Comparison of ENCODE assay signal across 9 mouse cellular contexts in the genomic region with DNA sequence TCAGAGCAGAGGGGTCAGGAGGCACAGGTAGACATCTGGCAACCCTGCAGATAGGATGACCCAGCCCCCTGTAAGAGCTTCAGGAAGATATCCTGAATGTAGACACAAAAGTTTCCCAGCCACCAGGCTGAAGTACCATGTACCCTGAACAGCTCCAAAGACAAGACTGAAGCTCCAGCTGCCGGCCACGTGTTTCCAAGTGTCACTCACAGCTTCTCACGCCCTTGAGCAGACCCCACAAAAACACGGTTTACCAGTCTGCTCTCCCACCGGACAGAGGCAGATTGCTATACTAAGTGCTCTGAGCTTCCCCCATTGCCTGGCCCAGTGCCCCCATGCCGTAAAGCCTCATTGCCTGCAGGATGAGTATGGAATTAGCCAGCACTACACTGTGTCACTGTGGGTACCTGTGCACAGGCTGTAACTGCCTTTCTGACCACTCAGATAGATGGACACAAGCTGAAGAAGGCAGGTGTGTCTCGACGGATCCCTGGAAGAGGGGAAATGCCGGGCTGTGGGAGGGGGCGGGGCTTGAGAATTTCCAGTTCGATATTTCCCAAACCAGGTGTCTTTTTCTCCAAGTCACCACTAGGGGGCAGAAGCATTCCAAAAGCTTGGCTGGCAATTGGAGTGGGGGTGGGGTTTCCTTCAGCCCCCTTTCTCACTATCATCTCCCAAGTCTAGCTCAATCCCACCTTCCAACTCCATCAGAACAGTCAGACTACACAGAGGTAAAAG. TPM values are rescaled to one million over a fixed set of nuclear protein-coding genes. Genes with fewer than 3 reads are reported as not detected.
DNase-seq lines count a peak whose midpoint lies in the region; ATAC-seq and TF ChIP-seq lines count a peak whose summit lies in the region.
"Had no signal": no experiment of that assay in that cellular context is flagged by ENCODE, and none has a peak within 500 bp of the region (broad histone marks: within the 10 kb centered on the region; RNA-seq: fewer than 3 reads in every experiment).

No protein-coding gene starts in this region.

- peak; percentile 83 for TF ChIP-seq CTCF in hindbrain, postnatal 0 days (IDR thresholded peaks at IDR 0.05; ENCODE audit: low read depth)
- TF ChIP-seq CTCF in lung, embryonic 14.5 days (IDR thresholded peaks at IDR 0.05; ENCODE audit: low read depth): peak; percentile 68

- peak; percentile 60 to 71 for DNase-seq in layer of hippocampus, postnatal 10 days (ENCODE audit: low spot score in 2 of 2)
- DNase-seq in layer of hippocampus, adult 9-10 months (ENCODE audit: low spot score): no peak
- peak; percentile 85 for DNase-seq in R1 (ENCODE audit: low read depth, low spot score)
- peak; percentile 82 for DNase-seq in embryo, embryonic 10.5 days (ENCODE audit: low spot score)
- DNase-seq in hindbrain, postnatal 0 days (ENCODE audit: low spot score): peak; percentile 88
- peak; percentile 71 for DNase-seq in lung, embryonic 14.5 days
- DNase-seq in testis, postnatal 10 days (ENCODE audit: low spot score): peak; percentile 69
- no peak for DNase-seq in gastrocnemius, adult 8-10 months (ENCODE audit: low spot score in 2 of 2)

- H3K4me2 ChIP-seq in hindbrain, postnatal 0 days (ENCODE audit: low read depth, low read length): peak overlapping the region; percentile 35; the same call in 1 of the 2 replicates
- no peak overlapping the region for H3K4me2 ChIP-seq in lung, embryonic 14.5 days

- H3K4me1 ChIP-seq in hindbrain, postnatal 0 days (ENCODE audit: insufficient read depth, low read length): peaks cover 23% of the 10 kb centered on the region
- H3K4me1 ChIP-seq in lung, embryonic 14.5 days (ENCODE audit: insufficient read depth): peaks cover 30% of the 10 kb centered on the region

- H3K36me3 ChIP-seq in hindbrain, postnatal 0 days (ENCODE audit: insufficient read depth, low read length): no peaks in the 10 kb centered on the region
- H3K36me3 ChIP-seq in lung, embryonic 14.5 days (ENCODE audit: insufficient read depth): no peaks in the 10 kb centered on the region

- H3K9ac ChIP-seq in hindbrain, postnatal 0 days (replicated peaks; ENCODE audit: low read length): no peak overlapping the region
- no peak overlapping the region for H3K9ac ChIP-seq in lung, embryonic 14.5 days

- H3K9me3 ChIP-seq in hindbrain, postnatal 0 days (ENCODE audit: low read length): no peaks in the 10 kb centered on the region
- H3K9me3 ChIP-seq in lung, embryonic 14.5 days (ENCODE audit: low read depth, low read length): no peaks in the 10 kb centered on the region

- no peak overlapping the region for H3K4me3 ChIP-seq in hindbrain, postnatal 0 days (ENCODE audit: low read length)
- no peak overlapping the region for H3K4me3 ChIP-seq in lung, embryonic 14.5 days (ENCODE audit: low read depth, low read length)

- 25% methylated on average over 11 of the region's 11 CpGs for WGBS in hindbrain, postnatal 0 days
- WGBS in lung, embryonic 14.5 days: 19% methylated on average over 11 of the region's 11 CpGs

- no peaks in the 10 kb centered on the region for H3K27me3 ChIP-seq in hindbrain, postnatal 0 days (ENCODE audit: insufficient read depth, low read length)
- H3K27me3 ChIP-seq in lung, embryonic 14.5 days (ENCODE audit: insufficient read depth, low read length): no peaks in the 10 kb centered on the region; the same call in 1 of the 2 replicates

- H3K27ac ChIP-seq in hindbrain, postnatal 0 days: no peak overlapping the region; the same call in 1 of the 2 replicates
- peak overlapping the region; percentile 63; the same call in 1 of the 2 replicates for H3K27ac ChIP-seq in lung, embryonic 14.5 days (ENCODE audit: low read depth)

- ATAC-seq in hindbrain, postnatal 0 days: peak; percentile 12; the same call in 1 of the 2 replicates
- no peak for ATAC-seq in lung, embryonic 14.5 days (ENCODE audit: insufficient read depth)

RNA-seq across cellular contexts. Expression of a gene that starts 1.8 kb away (rescaled TPM):
- total RNA-seq in layer of hippocampus, postnatal 10 days (2021): 1 to 10 TPM; 2.4 to 2.6 TPM
- 1.4 and 3.9 TPM in 2 replicates for total RNA-seq in hindbrain, postnatal 0 days (2014; rRNA removed)
- 0.70 and 0.84 TPM in 2 replicates for polyA plus RNA-seq in hindbrain, postnatal 0 days (2015; fragmentation: Nextera tagmentation; extraction: Ambion mirVana)
- 0.50 and 0.55 TPM in 2 replicates for polyA plus RNA-seq in lung, embryonic 14.5 days (2014; fragmentation: Nextera tagmentation; extraction: Ambion mirVana)
- total RNA-seq in gastrocnemius, adult 8-10 months (2022): 10 to 100 TPM; 17.5 to 20.6 (median 18.4) TPM
- total RNA-seq: neutrophil, adult 5-6 weeks had no signal

RNA-seq across cellular contexts. Expression of a gene that starts 8.3 kb away (rescaled TPM):
- not detected for total RNA-seq in layer of hippocampus, postnatal 10 days (2021)
- not detected in 2 replicates for total RNA-seq in hindbrain, postnatal 0 days (2014; rRNA removed)
- polyA plus RNA-seq in hindbrain, postnatal 0 days (2015; fragmentation: Nextera tagmentation; extraction: Ambion mirVana): not detected in 2 replicates
- polyA plus RNA-seq in lung, embryonic 14.5 days (2014; fragmentation: Nextera tagmentation; extraction: Ambion mirVana): not detected in 2 replicates
- not detected for total RNA-seq in gastrocnemius, adult 8-10 months (2022)
- total RNA-seq: neutrophil, adult 5-6 weeks had no signal

RNA-seq across cellular contexts. Expression of a gene that starts 15.3 kb away (rescaled TPM):
- total RNA-seq in layer of hippocampus, postnatal 10 days (2021): 100 to 1,000 TPM; 191 to 195 TPM
- 175 and 188 TPM in 2 replicates for total RNA-seq in hindbrain, postnatal 0 days (2014; rRNA removed)
- 56.4 and 70.4 TPM in 2 replicates for polyA plus RNA-seq in hindbrain, postnatal 0 days (2015; fragmentation: Nextera tagmentation; extraction: Ambion mirVana)
- 0.59 and 0.64 TPM in 2 replicates for polyA plus RNA-seq in lung, embryonic 14.5 days (2014; fragmentation: Nextera tagmentation; extraction: Ambion mirVana)
- total RNA-seq in gastrocnemius, adult 8-10 months (2022): under 1 TPM in 2 of 4 experiments, not detected in 2; 0.10 to 0.11 TPM
- total RNA-seq: neutrophil, adult 5-6 weeks had no signal

RNA-seq across cellular contexts. Expression of a gene that starts 18.7 kb away (rescaled TPM):
- 10 to 100 TPM; 31.7 to 33.4 TPM for total RNA-seq in layer of hippocampus, postnatal 10 days (2021)
- 19.8 and 21.1 TPM in 2 replicates for total RNA-seq in hindbrain, postnatal 0 days (2014; rRNA removed)
- 18.9 TPM in 2 replicates for polyA plus RNA-seq in hindbrain, postnatal 0 days (2015; fragmentation: Nextera tagmentation; extraction: Ambion mirVana)
- 24.3 and 25.0 TPM in 2 replicates for polyA plus RNA-seq in lung, embryonic 14.5 days (2014; fragmentation: Nextera tagmentation; extraction: Ambion mirVana)
- total RNA-seq in gastrocnemius, adult 8-10 months (2022): 1 to 10 TPM; 5.0 to 7.2 (median 5.2) TPM

RNA-seq across cellular contexts. Expression of a gene that starts 36.0 kb away (rescaled TPM):
- total RNA-seq in layer of hippocampus, postnatal 10 days (2021): 1 to 10 TPM; 2.1 to 2.9 TPM
- 1.7 and 4.5 TPM in 2 replicates for total RNA-seq in hindbrain, postnatal 0 days (2014; rRNA removed)
- polyA plus RNA-seq in hindbrain, postnatal 0 days (2015; fragmentation: Nextera tagmentation; extraction: Ambion mirVana): 0.61 and 0.69 TPM in 2 replicates
- 1.3 and 1.5 TPM in 2 replicates for polyA plus RNA-seq in lung, embryonic 14.5 days (2014; fragmentation: Nextera tagmentation; extraction: Ambion mirVana)
- total RNA-seq in gastrocnemius, adult 8-10 months (2022): under 1 TPM in 3 of 4 experiments, not detected in 1; 0.15 to 0.27 (median 0.27) TPM

Comparison
In these comparisons a context has a peak if more than half of its experiments do, and no peak if none do; other contexts are left out.
1. DNase-seq: peak in layer of hippocampus, postnatal 10 days (2 of 2), R1 (single experiment), embryo, embryonic 10.5 days (single experiment), hindbrain, postnatal 0 days (single experiment), lung, embryonic 14.5 days (single experiment) and testis, postnatal 10 days (single experiment); none in layer of hippocampus, adult 9-10 months (single experiment) and gastrocnemius, adult 8-10 months (0 of 2).
2. RNA of a gene that starts 15.3 kb away (total RNA-seq): 191 to 195 TPM in layer of hippocampus, postnatal 10 days and 175 to 188 TPM in hindbrain, postnatal 0 days; 0.10 to 0.11 TPM in gastrocnemius, adult 8-10 months; every median in the first group is over 100 times any median in the second.